Mouse (Mus musculus) gastrocnemius, adult 18-20 months (tissue): Measurements from ENCODE around the gene Ypel2. TPM values are rescaled to one million over a fixed set of nuclear protein-coding genes. Genes with fewer than 3 reads are reported as not detected.

Experiments used
- DNase-seq: peaks from one replicate; pipeline ENCODE4 v3.0.0; 2021; ENCODE audit warnings: low spot score
- total RNA-seq, 2 experiments: library from RNA; stranded (reverse); gene quantifications; 2 replicates each; pipeline ENCODE4 v1.2.3; 2021

Ypel2 gene
- total RNA-seq, 2 experiments from 2014 or later, result 6.4 to 9.4 TPM

DNA sequence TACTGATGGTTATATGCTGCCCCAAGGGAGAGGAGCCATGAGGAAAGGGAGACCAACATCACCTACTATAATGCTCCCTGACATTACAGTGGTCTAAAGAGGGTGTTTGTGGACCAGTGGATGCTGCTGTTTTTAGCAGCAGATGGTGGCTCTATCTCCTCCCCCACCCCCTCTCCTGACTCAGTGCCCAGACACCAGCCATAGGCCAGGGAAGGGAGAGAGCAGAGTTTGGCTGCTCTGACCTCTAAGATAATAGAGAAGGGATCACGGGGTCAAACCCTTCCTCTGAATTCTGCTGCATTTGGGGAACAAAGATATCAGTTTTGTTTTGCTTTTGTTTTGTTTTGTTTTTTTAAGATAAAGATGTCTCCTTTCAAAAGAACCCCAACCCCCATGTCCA lies 30.5 kb downstream of the Ypel2 start:
- no peak for DNase-seq

GRCm38 (mm10) chr11:86962362-86962761 lies 31.1 kb downstream of the Ypel2 start:
- no peak for DNase-seq

DNA sequence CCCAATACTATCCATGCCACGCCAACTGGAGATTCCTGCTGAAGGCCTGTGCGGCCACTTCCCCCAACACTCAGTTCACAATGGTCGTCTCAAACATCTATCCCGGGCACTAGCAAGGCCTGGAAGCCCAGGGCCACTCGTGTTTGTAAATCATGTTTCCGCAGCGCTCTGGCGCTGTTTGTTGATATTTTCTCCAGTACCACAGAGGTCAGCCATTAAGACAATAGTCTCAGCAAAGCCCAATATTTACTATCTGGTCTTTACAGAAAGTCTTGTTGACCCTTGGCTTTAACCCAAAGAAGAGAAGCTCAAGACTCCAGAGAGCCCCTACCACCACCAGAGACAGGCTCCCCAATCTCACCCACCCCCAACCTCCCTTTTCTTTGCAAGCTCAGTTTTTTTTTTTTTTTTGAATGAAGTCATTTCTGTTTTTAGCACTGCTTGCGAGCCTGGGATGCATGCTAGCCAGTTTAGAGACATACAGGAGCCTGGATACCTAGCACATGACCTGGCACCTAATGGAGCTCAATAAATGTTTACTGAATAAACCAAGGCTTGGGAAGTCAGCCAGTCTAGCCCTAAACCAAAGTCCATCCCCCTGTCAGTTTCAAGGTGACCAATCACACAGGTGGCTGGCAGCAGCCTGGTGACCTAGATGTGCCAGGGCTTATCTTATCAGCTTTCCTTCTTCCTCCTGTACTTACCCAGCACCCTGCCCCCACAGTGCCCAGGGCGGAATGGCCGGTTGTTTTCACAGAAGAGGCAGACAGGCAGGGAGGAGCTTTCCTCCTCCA lies 31.8 kb downstream of the Ypel2 start:
- peak; percentile 65 for DNase-seq

DNA sequence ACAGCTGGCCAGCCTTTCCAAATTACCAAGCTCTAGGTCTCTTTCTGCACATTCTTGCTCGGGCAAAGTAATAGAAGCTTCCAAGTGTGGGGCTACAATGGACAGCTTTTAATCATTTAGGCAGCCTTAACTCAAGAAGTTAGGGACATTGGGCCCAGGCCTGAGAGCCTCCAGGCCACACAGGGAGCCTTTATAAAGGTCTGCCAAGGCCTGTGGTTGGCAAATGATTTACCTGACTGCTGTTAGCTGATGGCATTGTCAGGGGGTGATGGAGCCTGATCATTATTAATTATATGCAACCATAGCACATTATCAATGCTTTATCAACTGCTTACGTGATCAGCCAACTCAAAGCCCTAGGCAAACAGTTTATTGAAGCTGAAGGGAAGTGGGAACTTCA lies 33.2 kb downstream of the Ypel2 start:
- DNase-seq, result no peak

GRCm38 (mm10) chr11:86958721-86959675 lies 34.5 kb downstream of the Ypel2 start:
- peak; percentile 62 for DNase-seq

DNA sequence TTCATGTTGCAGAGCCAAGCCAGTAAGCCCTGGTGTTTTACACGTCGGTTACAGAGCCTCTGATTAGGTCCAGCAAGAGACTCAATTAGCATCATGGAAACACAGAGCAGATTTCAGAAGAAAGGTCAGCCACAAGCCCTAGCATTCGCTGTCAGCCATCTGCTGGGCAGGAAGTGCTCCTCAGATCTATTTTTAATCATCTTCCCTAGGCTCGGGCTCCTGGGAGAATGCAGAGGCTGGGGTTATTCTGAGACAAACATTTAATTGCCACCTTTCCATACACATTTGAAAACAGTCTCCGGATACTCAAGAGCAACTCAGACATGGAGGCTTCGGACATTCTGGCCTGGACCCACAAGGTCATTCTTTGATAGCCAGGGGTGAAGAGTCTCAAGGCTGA lies 35.3 kb downstream of the Ypel2 start:
- DNase-seq, result peak; percentile 57

DNA sequence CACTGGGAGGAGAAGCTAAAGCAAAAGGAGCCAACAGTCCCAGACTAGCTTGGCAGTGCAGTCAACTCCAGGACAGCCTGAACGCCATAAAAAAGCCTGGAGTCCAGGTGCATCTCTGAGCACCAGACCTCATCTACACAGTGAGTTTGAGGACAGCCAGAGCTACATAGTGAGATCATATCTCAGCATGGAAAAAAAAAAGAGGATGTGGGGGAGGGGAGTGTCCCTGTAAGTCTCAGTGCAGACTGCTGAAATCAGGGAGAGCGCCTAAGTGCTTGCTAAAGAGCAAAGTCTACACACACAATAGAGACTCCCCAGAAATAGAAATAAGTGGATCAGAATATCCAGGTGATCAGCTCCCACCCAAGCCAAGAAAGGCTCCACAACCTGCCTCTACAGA lies 37.1 kb downstream of the Ypel2 start:
- no peak for DNase-seq

GRCm38 (mm10) chr11:86954616-86955270 lies 38.8 kb downstream of the Ypel2 start:
- no peak for DNase-seq

DNA sequence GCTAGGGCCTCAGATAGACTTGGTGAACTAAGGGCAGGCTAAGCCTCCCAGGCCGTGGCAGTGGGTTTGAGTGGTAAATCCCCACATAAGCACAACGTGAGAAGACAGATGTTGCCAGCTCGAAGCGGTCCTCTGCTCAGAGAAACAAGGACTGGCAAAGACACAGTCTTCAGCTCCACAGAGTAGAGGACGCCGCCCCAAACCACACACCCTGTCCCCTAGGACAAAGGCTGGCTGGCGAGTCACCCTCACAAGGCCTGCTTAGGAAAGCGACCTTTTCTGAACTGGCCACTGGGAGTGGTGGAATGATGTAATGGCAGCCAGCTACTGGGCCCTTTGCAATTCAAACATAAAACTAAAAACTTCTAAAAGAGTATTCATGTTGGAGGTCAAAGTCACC lies 40.4 kb downstream of the Ypel2 start:
- DNase-seq, result peak; percentile 76

GRCm38 (mm10) chr11:86952659-86953058 lies 40.8 kb downstream of the Ypel2 start:
- DNase-seq, result no peak

DNA sequence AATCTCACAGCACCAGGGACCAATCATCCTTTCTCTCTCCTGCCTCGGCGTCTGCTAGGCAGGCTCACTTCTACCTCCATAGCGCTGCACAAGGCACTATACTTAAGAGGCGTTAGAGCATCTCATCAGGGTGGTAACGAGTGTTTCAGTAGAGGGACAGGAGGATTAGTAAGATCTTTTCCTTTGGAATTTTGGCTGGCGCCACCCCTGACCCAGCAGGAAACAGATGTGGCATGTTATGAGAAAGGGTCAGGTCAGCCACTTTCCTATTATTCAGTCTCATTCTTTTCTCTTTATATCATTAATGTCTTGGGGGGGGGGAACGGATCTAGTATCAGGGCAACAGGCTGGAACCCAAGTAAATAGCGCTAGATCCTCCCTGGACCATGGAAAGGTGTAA lies 41.8 kb downstream of the Ypel2 start:
- no peak for DNase-seq

DNA sequence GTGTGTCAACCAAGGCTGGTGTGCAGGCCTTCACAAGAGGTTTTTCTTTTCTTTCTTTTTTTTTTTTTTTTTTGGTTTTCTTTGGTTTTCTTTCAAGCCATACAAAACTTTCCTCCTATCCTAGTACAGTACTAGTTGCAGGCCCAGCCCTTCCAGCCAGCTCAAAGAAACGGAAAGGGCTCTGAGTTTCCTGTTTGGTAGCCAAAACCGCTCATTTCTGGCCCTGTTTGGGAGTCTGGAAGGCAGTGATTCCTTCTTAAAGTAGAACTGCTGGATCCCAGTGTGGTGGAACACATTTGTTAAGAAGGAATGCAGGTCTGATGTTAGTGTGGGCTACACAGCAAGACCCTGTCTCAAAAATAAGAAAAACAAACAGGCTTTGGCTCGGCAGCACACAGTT lies 43.0 kb downstream of the Ypel2 start:
- DNase-seq, result peak; percentile 39

GRCm38 (mm10) chr11:86949951-86950441 lies 43.5 kb downstream of the Ypel2 start:
- peak; percentile 44 for DNase-seq

GRCm38 (mm10) chr11:86946644-86947195 lies 46.8 kb downstream of the Ypel2 start:
- DNase-seq, result no peak

DNA sequence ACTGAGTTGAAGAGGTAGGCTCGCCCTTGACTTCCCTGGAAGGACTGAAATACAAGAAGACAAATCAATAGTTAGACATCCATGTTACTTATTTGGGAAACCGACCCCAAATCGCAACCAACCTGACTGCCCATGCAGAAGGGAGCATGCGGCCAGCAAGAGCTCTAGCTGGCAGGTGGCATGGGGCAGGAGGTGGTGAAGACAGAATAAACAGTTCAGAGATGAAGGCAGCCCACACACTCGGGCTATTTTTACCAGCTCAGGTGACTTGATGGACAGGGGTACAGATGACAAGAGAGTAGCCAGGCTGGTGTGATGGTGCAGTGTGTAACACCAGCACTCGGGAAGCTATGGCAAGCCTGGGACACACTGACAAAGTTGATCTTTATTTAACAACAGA lies 47.6 kb downstream of the Ypel2 start:
- DNase-seq, result no peak

GRCm38 (mm10) chr11:86945058-86945457 lies 48.4 kb downstream of the Ypel2 start:
- DNase-seq, result no peak

DNA sequence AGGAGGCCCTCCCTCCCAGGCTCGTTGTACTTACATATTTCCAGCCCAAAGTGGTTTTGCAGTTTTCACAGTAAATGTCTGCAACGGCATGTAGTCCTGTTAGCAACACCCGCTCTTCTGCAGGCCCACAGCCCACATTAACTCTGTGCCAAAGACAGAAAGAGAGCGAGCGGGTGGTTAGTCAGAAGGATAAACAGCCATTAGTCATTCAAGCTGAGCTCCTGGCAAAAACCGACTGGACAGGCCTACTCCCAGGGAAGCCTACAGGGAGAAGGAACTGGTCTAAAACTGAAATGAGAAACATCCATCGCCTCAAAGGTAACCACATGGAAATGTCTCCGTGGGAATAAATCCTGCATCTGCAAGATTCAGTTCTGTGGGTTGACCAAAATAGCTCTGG lies 49.0 kb downstream of the Ypel2 start:
- no peak for DNase-seq

DNA sequence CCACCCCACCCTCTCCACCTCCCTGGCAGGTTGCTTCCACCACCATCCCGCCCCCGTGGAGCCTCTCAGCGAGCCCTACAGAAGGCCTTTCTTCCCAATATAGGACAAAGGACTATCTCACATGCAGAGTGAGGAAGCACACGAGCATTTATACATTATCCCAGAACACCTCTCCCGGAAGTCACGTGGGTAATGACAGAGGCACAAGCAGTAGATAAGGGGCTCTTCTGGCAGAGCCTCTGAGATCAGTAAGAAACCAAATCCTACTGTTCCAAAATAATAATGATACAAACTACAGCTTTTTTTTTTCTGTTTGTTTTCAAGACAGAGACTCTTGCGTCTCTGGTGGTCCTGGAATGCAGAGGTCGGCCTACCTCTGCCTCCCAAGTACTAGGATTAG lies 51.6 kb downstream of the Ypel2 start:
- no peak for DNase-seq

GRCm38 (mm10) chr11:86939503-86939902 lies 54.0 kb downstream of the Ypel2 start:
- DNase-seq, result no peak

DNA sequence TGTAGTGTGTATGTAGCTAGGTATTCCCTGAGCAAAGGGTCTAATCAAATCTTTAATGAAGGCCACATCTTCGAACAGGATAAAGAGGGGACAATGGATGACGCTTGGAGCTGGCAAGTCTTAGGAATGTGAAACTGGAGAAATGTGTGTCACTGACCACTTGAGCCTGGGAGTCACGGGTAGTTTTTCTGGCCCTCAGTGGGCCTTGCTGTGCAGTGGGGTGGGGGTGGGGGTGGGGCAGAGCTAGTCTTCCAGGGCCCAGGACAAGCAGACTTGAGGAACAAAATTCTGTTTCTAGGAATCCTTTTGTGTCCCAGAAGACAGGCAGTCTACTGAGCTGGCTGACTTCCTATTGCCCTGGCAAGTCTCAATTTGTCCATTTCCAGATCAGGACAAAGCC lies 55.0 kb downstream of the Ypel2 start:
- DNase-seq, result no peak

- no peak for DNase-seq
These were observed 55.4 kb downstream of the Ypel2 start for GRCm38 (mm10) chr11:86938108-86938507.

DNA sequence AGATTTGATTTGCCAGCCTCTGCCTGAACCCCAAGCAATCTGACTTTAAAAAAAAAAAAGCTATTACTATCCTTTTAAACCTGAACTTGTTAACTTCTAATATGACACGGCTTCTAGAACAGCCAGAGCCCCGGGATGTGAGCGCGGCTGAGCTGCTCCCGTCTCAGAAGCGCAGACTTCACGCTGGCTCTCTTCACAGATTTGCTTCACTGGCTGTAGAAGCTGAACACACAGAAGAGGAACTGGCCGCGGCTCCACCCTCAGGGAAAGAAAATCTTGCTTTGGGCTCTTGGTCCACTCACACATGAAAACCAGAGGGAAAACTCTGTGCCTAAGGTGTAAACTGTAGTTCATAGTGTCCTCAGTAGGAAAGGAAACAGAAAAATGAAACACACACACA lies 56.6 kb downstream of the Ypel2 start:
- DNase-seq, result no peak
